8 mouse cellular contexts compared by ENCODE assay signal in genomic region chr4:124189352-124189992, GRCm38 (mm10).
DNase-seq lines count a peak whose midpoint lies in the region; ATAC-seq lines count a peak whose summit lies in the region.

No protein-coding gene starts in this region.

- H3K4me3 ChIP-seq in lung, embryonic 15.5 days, result no peak overlapping the region

- H3K36me3 ChIP-seq in lung, embryonic 15.5 days, result no peaks in the 10 kb centered on the region

- peak; percentile 69; the same call in 1 of the 2 replicates for ATAC-seq in lung, embryonic 15.5 days (ENCODE audit: borderline replicate concordance, extremely low read depth, low FRiP score, low TSS enrichment)

- 13% methylated on average over 24 of the region's 24 CpGs for WGBS in lung, embryonic 15.5 days

- H3K27me3 ChIP-seq in lung, embryonic 15.5 days, result peaks cover 14% of the 10 kb centered on the region; the same call in 1 of the 2 replicates

- no peak overlapping the region for H3K27ac ChIP-seq in lung, embryonic 15.5 days

- DNase-seq in cerebellum, postnatal 10 days, result peak; percentile 16 to 21
- DNase-seq in cerebellum, adult 9-11 months, result no peak
- no peak for DNase-seq in lung, postnatal 25 days (ENCODE audit: low spot score)
- peak; percentile 14 for DNase-seq in hindlimb bud, embryonic 11.5 days (ENCODE audit: extremely low spot score, low read depth, low spot score)
- DNase-seq in retina, postnatal 1 day, result peak; percentile 34
- no peak for DNase-seq in cerebellum, adult 8-10 months
- no peak for DNase-seq in cerebellum, adult 9-10 months

- H3K9ac ChIP-seq in lung, embryonic 15.5 days, result no peak overlapping the region

- no peaks in the 10 kb centered on the region for H3K9me3 ChIP-seq in lung, embryonic 15.5 days

- H3K4me1 ChIP-seq in lung, embryonic 15.5 days, result peaks cover 7% of the 10 kb centered on the region; the same call in 1 of the 2 replicates

- H3K4me2 ChIP-seq in lung, embryonic 15.5 days, result no peak overlapping the region

Comparison
In these comparisons a context has a peak if more than half of its experiments do, and no peak if none do; other contexts are left out.
1. DNase-seq: peak in cerebellum, postnatal 10 days (2 of 2), hindlimb bud, embryonic 11.5 days (single experiment) and retina, postnatal 1 day (single experiment); none in cerebellum, adult 9-11 months (single experiment), lung, postnatal 25 days (single experiment), cerebellum, adult 8-10 months (single experiment) and cerebellum, adult 9-10 months (single experiment).